Mouse (Mus musculus): ENCODE data around the gene Prr5l. TPM values are rescaled to one million over a fixed set of nuclear protein-coding genes. Genes with fewer than 3 reads are reported as not detected.

The Prr5l gene
- polyA plus RNA-seq, 1 experiment from 2014 or later: 3.8 TPM

- ChIA-PET POLR2A (interaction anchor here (0.6 kb wide), 1 partner anchor 521 kb away, joined by 3 read pairs; no protein-coding TSS in a partner anchor), CTCF (interaction anchor here (1.2 to 2.5 kb wide), 5 partner anchors 10 to 549 kb away, joined by 3 to 18 read pairs (median 3); no protein-coding TSS in a partner anchor)
- no peaks in the 10 kb centered on the region for H3K27me3 ChIP-seq
- in situ Hi-C loops (cut with MboI; ENCODE audit: low pct_unique_long_range_greater_than_20kb): loop anchor here (10.0 to 25.0 kb wide), 3 partner anchors 167 to 1155 kb away; partner anchors contain the start of genes Apip, Pdhx and Slc1a2
- ATAC-seq (no peak), DNase-seq (ENCODE audit: low read depth, low spot score) (no peak)
- no peak for TF ChIP-seq CTCF (IDR thresholded peaks at IDR 0.05)
Measured at GRCm38 (mm10) chr2:101907386-101908022, 24.7 kb upstream of the Prr5l start.

- H3K27me3 ChIP-seq: no peaks in the 10 kb centered on the region
- in situ Hi-C loops (cut with MboI; ENCODE audit: low pct_unique_long_range_greater_than_20kb): loop anchor here (10.0 to 25.0 kb wide), 3 partner anchors 168 to 1156 kb away; partner anchors contain the start of genes Apip, Pdhx and Slc1a2
- no peak for ATAC-seq
- no peak for DNase-seq (ENCODE audit: low read depth, low spot score)
- TF ChIP-seq CTCF (IDR thresholded peaks at IDR 0.05): no peak
- CTCF ChIA-PET: interaction anchor here (1.2 to 2.5 kb wide), 5 partner anchors 10 to 550 kb away, joined by 3 to 18 read pairs (median 4); no protein-coding TSS in a partner anchor
- POLR2A ChIA-PET: interaction anchor here (0.7 kb wide), 1 partner anchor 13 kb away, joined by 3 read pairs; no protein-coding TSS in a partner anchor
Measured at GRCm38 (mm10) chr2:101906379-101906690, 23.5 kb upstream of the Prr5l start.

GRCm38 (mm10) chr2:101905534-101906378, 22.9 kb upstream of the Prr5l start:
- ChIA-PET CTCF (interaction anchor here (1.2 to 2.5 kb wide), 4 partner anchors 9 to 550 kb away, joined by 3 to 18 read pairs (median 4); no protein-coding TSS in a partner anchor), POLR2A (interaction anchor here (0.7 kb wide), 1 partner anchor 14 kb away, joined by 3 read pairs; no protein-coding TSS in a partner anchor)
- DNase-seq (ENCODE audit: low read depth, low spot score) (peak; percentile 47), ATAC-seq (peak; percentile 80)
- in situ Hi-C loops (cut with MboI; ENCODE audit: low pct_unique_long_range_greater_than_20kb): loop anchor here (10.0 to 25.0 kb wide), 3 partner anchors 169 to 1157 kb away; partner anchors contain the start of genes Apip, Pdhx and Slc1a2
- TF ChIP-seq CTCF (IDR thresholded peaks at IDR 0.05): peak; percentile 86
- no peaks in the 10 kb centered on the region for H3K27me3 ChIP-seq

- ChIA-PET POLR2A (no interaction called here), CTCF (no interaction called here)
- no peaks in the 10 kb centered on the region for H3K27me3 ChIP-seq
- TF ChIP-seq CTCF (IDR thresholded peaks at IDR 0.05): no peak
- no peak for DNase-seq (ENCODE audit: low read depth, low spot score)
- in situ Hi-C loops (cut with MboI; ENCODE audit: low pct_unique_long_range_greater_than_20kb): loop anchor here (5.0 to 25.0 kb wide), 5 partner anchors 173 to 1160 kb away; partner anchors contain the start of genes Apip, Fjx1, Pdhx and Slc1a2
- no peak for ATAC-seq
Measured at GRCm38 (mm10) chr2:101902196-101902595, 19.4 kb upstream of the Prr5l start.

GRCm38 (mm10) chr2:101896425-101897204, 13.8 kb upstream of the Prr5l start:
- ATAC-seq: no peak

GRCm38 (mm10) chr2:101894126-101894525, 11.3 kb upstream of the Prr5l start:
- POLR2A ChIA-PET: no interaction called here
- TF ChIP-seq CTCF (IDR thresholded peaks at IDR 0.05): no peak
- in situ Hi-C loops (cut with MboI; ENCODE audit: low pct_unique_long_range_greater_than_20kb): no loop called here

More at GRCm38 (mm10) chr2:101896425-101897204, 13.8 kb upstream of the Prr5l start:
- no peak for DNase-seq (ENCODE audit: low read depth, low spot score)
- H3K27me3 ChIP-seq: no peaks in the 10 kb centered on the region
- POLR2A ChIA-PET: no interaction called here
- in situ Hi-C loops (cut with MboI; ENCODE audit: low pct_unique_long_range_greater_than_20kb): no loop called here
- CTCF ChIA-PET: interaction anchor here (1.6 kb wide), 1 partner anchor 9 kb away, joined by 4 read pairs; no protein-coding TSS in a partner anchor
- no peak for TF ChIP-seq CTCF (IDR thresholded peaks at IDR 0.05)

GRCm38 (mm10) chr2:101891143-101891542, 8.3 kb upstream of the Prr5l start:
- CTCF ChIA-PET: no interaction called here
- TF ChIP-seq CTCF (IDR thresholded peaks at IDR 0.05): no peak
- POLR2A ChIA-PET: no interaction called here
- no peaks in the 10 kb centered on the region for H3K27me3 ChIP-seq
- in situ Hi-C loops (cut with MboI; ENCODE audit: low pct_unique_long_range_greater_than_20kb): no loop called here
- no peak for ATAC-seq
- no peak for DNase-seq (ENCODE audit: low read depth, low spot score)

More at GRCm38 (mm10) chr2:101894126-101894525, 11.3 kb upstream of the Prr5l start:
- CTCF ChIA-PET: no interaction called here
- DNase-seq (ENCODE audit: low read depth, low spot score): no peak
- no peak for ATAC-seq
- no peaks in the 10 kb centered on the region for H3K27me3 ChIP-seq

GRCm38 (mm10) chr2:101888886-101889285, 6.1 kb upstream of the Prr5l start:
- DNase-seq (ENCODE audit: low read depth, low spot score): no peak
- CTCF ChIA-PET: interaction anchor here (1.3 kb wide), 1 partner anchor 9 kb away, joined by 3 read pairs; no protein-coding TSS in a partner anchor
- POLR2A ChIA-PET: no interaction called here

GRCm38 (mm10) chr2:101885768-101886438, 3.1 kb upstream of the Prr5l start, which contains the start of gene Commd9:
Gene Commd9 (plus strand): TSS chr2:101886247.
- in situ Hi-C loops (cut with MboI; ENCODE audit: low pct_unique_long_range_greater_than_20kb): no loop called here
- no peak for TF ChIP-seq CTCF (IDR thresholded peaks at IDR 0.05)
- ChIA-PET POLR2A (interaction anchor here (0.6 to 1.1 kb wide), 2 partner anchors 187 to 789 kb away, joined by 3 read pairs; no protein-coding TSS in a partner anchor), CTCF (interaction anchor here (1.1 to 1.2 kb wide), 4 partner anchors 22 to 179 kb away, joined by 3 to 4 read pairs (median 4); no protein-coding TSS in a partner anchor)
- DNase-seq (ENCODE audit: low read depth, low spot score) (peak; percentile 55), ATAC-seq (peak; percentile 75)
- no peaks in the 10 kb centered on the region for H3K27me3 ChIP-seq

More at GRCm38 (mm10) chr2:101888886-101889285, 6.1 kb upstream of the Prr5l start:
- no peak for TF ChIP-seq CTCF (IDR thresholded peaks at IDR 0.05)
- no peaks in the 10 kb centered on the region for H3K27me3 ChIP-seq
- in situ Hi-C loops (cut with MboI; ENCODE audit: low pct_unique_long_range_greater_than_20kb): no loop called here
- ATAC-seq: no peak
